Mouse (Mus musculus) erythroblast, adult 5-6 weeks (primary cell): ENCODE measurements around the gene Gm14308. TPM values are rescaled to one million over a fixed set of nuclear protein-coding genes. Genes with fewer than 3 reads are reported as not detected.
"Not testable (repeated sequence)": the region's sequence is repeated elsewhere in the genome, so short reads cannot be mapped to it uniquely, and the experiment has no call there.

Experiments used
- ATAC-seq: replicated peaks from 2 replicates; pipeline ENCODE4 v1.8.0; 2016; ENCODE audit warnings: moderate number of reproducible peaks, mild to moderate bottlenecking, moderate TSS enrichment, inconsistent platforms; ENCODE audit not compliant: poor library complexity, low FRiP score, severe bottlenecking
- total RNA-seq, 2 experiments: library from RNA; stranded (forward) in 1 of 2; stranded (reverse) in 1 of 2; fragments of 150-400 nt in 1 of 2; fragments of 200-764, 138-1000 nt in 1 of 2; gene quantifications; 2 replicates each; pipeline versions ENCODE4 v1.2.3 to v1.2.4; 2015 to 2017; ENCODE audit warnings: low replicate concordance in 2 of 2

The Gm14308 gene
- total RNA-seq (2015; ENCODE audit: low replicate concordance) (1.5 and 5.2 TPM in 2 replicates), total RNA-seq (2017; ENCODE audit: low replicate concordance) (0.43 TPM in 1 of 2 replicates, not detected in the other)

- not testable (repeated sequence) for ATAC-seq
Observed at GRCm38 (mm10) chr2:176636244-176636643, at the start of gene Gm14308. TSS of gene Gm14308 (minus strand) at chr2:176636344.

- ATAC-seq: not testable (repeated sequence)
Observed at GRCm38 (mm10) chr2:176670222-176670621, 34.1 kb upstream of the Gm14308 start, which contains the start of gene Zfp973. TSS of gene Zfp973 (plus strand) at chr2:176670522.

Other genes with a start within 250 kb of the Gm14308 start
- gene Gm14435, start 212.8 kb downstream of the Gm14308 start, total RNA-seq (2015; ENCODE audit: low replicate concordance): not detected in 2 replicates
- gene Gm14435, start 212.8 kb downstream of the Gm14308 start, total RNA-seq (2017; ENCODE audit: low replicate concordance): not detected in 2 replicates
- gene Gm14434, start 149.6 kb downstream of the Gm14308 start, total RNA-seq (2015; ENCODE audit: low replicate concordance): 4.8 TPM in 1 of 2 replicates, not detected in the other
- gene Gm14434, start 149.6 kb downstream of the Gm14308 start, total RNA-seq (2017; ENCODE audit: low replicate concordance): 2.6 and 12.5 TPM in 2 replicates
- gene Zfp967, start 115.3 kb downstream of the Gm14308 start, total RNA-seq (2015; ENCODE audit: low replicate concordance): not detected in 2 replicates
- gene Zfp967, start 115.3 kb downstream of the Gm14308 start, total RNA-seq (2017; ENCODE audit: low replicate concordance): not detected in 2 replicates
- gene Zfp973, start 34.2 kb upstream of the Gm14308 start, total RNA-seq (2015; ENCODE audit: low replicate concordance): 0.58 and 1.5 TPM in 2 replicates
- gene Zfp973, start 34.2 kb upstream of the Gm14308 start, total RNA-seq (2017; ENCODE audit: low replicate concordance): not detected in 2 replicates
- 1.7 and 3.7 TPM in 2 replicates for gene Gm14305, start 72.0 kb upstream of the Gm14308 start, total RNA-seq (2015; ENCODE audit: low replicate concordance)
- gene Gm14305, start 72.0 kb upstream of the Gm14308 start, total RNA-seq (2017; ENCODE audit: low replicate concordance): 2.6 and 3.9 TPM in 2 replicates
- 0.77 and 2.1 TPM in 2 replicates for gene Gm14295, start 162.3 kb upstream of the Gm14308 start, total RNA-seq (2015; ENCODE audit: low replicate concordance)
- gene Gm14295, start 162.3 kb upstream of the Gm14308 start, total RNA-seq (2017; ENCODE audit: low replicate concordance): 1.1 TPM in 1 of 2 replicates, not detected in the other
- not detected in 2 replicates for gene Gm14408, start 194.8 kb upstream of the Gm14308 start, total RNA-seq (2015; ENCODE audit: low replicate concordance)
- gene Gm14408, start 194.8 kb upstream of the Gm14308 start, total RNA-seq (2017; ENCODE audit: low replicate concordance): not detected in 2 replicates